Mouse (Mus musculus): ENCODE results near the gene Neu4. TPM values are rescaled to one million over a fixed set of nuclear protein-coding genes. Genes with fewer than 3 reads are reported as not detected.
"Not testable (repeated sequence)": the region's sequence is repeated elsewhere in the genome, so short reads cannot be mapped to it uniquely, and the experiment has no call there.

The Neu4 gene
- total RNA-seq, 1 experiment, result not detected

GRCm38 (mm10) chr1:94057401-94057800 lies 37.1 kb downstream of the Neu4 start:
- no peaks in the 10 kb centered on the region for H3K9me3 ChIP-seq (ENCODE audit: control insufficient read depth, insufficient read depth, low read depth, low read length)
- H3K4me3 ChIP-seq (ENCODE audit: insufficient read depth in 1 of 2, low read depth in 1 of 2, low read length in 2 of 2, poor library complexity in 1 of 2, severe bottlenecking in 1 of 2), result no peak overlapping the region
- no peak overlapping the region for H3K27ac ChIP-seq (ENCODE audit: insufficient read depth, low read depth, low read length, poor library complexity, severe bottlenecking)
- H3K9ac ChIP-seq (ENCODE audit: insufficient read depth, low read depth, low read length, poor library complexity, severe bottlenecking), result no peak overlapping the region
- H3K36me3 ChIP-seq (ENCODE audit: control insufficient read depth, insufficient read depth, low read length, poor library complexity, severe bottlenecking), result no peaks in the 10 kb centered on the region
- in situ Hi-C loops (cut with MboI; ENCODE audit: low sequenced_read_pairs in 2 of 2, unreplicated experiment in 2 of 2), result no loop called here
- H3K4me1 ChIP-seq (ENCODE audit: control insufficient read depth in 2 of 2, insufficient read depth in 2 of 2, low read length in 2 of 2, poor library complexity in 1 of 2), result no peaks in the 10 kb centered on the region
- no peak for TF ChIP-seq ZC3H11A (IDR thresholded peaks at IDR 0.05; ENCODE audit: borderline replicate concordance, low read depth, low read length)
- TF ChIP-seq HCFC1 (IDR thresholded peaks at IDR 0.05; ENCODE audit: borderline replicate concordance, insufficient read depth, low read length), result no peak
- TF ChIP-seq MAFK (IDR thresholded peaks at IDR 0.05; ENCODE audit: insufficient read depth, low read depth, low read length), result no peak
- no peak for TF ChIP-seq CHD2 (IDR thresholded peaks at IDR 0.05; ENCODE audit: low read depth, low read length)
- no peak for TF ChIP-seq ZNF384 (IDR thresholded peaks at IDR 0.05; ENCODE audit: low read depth, low read length)
- no peak for DNase-seq (ENCODE audit: low read depth, low spot score)

GRCm38 (mm10) chr1:94058281-94058680 lies 38.0 kb downstream of the Neu4 start:
- H3K4me1 ChIP-seq (ENCODE audit: control insufficient read depth in 2 of 2, insufficient read depth in 2 of 2, low read length in 2 of 2, poor library complexity in 1 of 2); in situ Hi-C loops (cut with MboI; ENCODE audit: low sequenced_read_pairs in 2 of 2, unreplicated experiment in 2 of 2); H3K4me3 ChIP-seq (ENCODE audit: insufficient read depth in 1 of 2, low read depth in 1 of 2, low read length in 2 of 2, poor library complexity in 1 of 2, severe bottlenecking in 1 of 2); H3K27ac ChIP-seq (ENCODE audit: insufficient read depth, low read depth, low read length, poor library complexity, severe bottlenecking); H3K9me3 ChIP-seq (ENCODE audit: control insufficient read depth, insufficient read depth, low read depth, low read length); H3K36me3 ChIP-seq (ENCODE audit: control insufficient read depth, insufficient read depth, low read length, poor library complexity, severe bottlenecking); DNase-seq (ENCODE audit: low read depth, low spot score); H3K9ac ChIP-seq (ENCODE audit: insufficient read depth, low read depth, low read length, poor library complexity, severe bottlenecking): not testable (repeated sequence)

GRCm38 (mm10) chr1:94074756-94075155 lies 54.5 kb downstream of the Neu4 start:
- DNase-seq (ENCODE audit: low read depth, low spot score), result no peak
- H3K9me3 ChIP-seq (ENCODE audit: control insufficient read depth, insufficient read depth, low read depth, low read length), result no peaks in the 10 kb centered on the region
- in situ Hi-C loops (cut with MboI; ENCODE audit: low sequenced_read_pairs in 2 of 2, unreplicated experiment in 2 of 2), result no loop called here
- TF ChIP-seq ZC3H11A (IDR thresholded peaks at IDR 0.05; ENCODE audit: borderline replicate concordance, low read depth, low read length), result no peak
- no peak for TF ChIP-seq HCFC1 (IDR thresholded peaks at IDR 0.05; ENCODE audit: borderline replicate concordance, insufficient read depth, low read length)
- no peak for TF ChIP-seq MAFK (IDR thresholded peaks at IDR 0.05; ENCODE audit: insufficient read depth, low read depth, low read length)
- TF ChIP-seq CHD2 (IDR thresholded peaks at IDR 0.05; ENCODE audit: low read depth, low read length), result no peak
- no peak for TF ChIP-seq ZNF384 (IDR thresholded peaks at IDR 0.05; ENCODE audit: low read depth, low read length)
- H3K4me3 ChIP-seq (ENCODE audit: insufficient read depth in 1 of 2, low read depth in 1 of 2, low read length in 2 of 2, poor library complexity in 1 of 2, severe bottlenecking in 1 of 2), result no peak overlapping the region
- no peak overlapping the region for H3K9ac ChIP-seq (ENCODE audit: insufficient read depth, low read depth, low read length, poor library complexity, severe bottlenecking)
- H3K27ac ChIP-seq (ENCODE audit: insufficient read depth, low read depth, low read length, poor library complexity, severe bottlenecking), result no peak overlapping the region
- no peaks in the 10 kb centered on the region for H3K36me3 ChIP-seq (ENCODE audit: control insufficient read depth, insufficient read depth, low read length, poor library complexity, severe bottlenecking)
- H3K4me1 ChIP-seq (ENCODE audit: control insufficient read depth in 2 of 2, insufficient read depth in 2 of 2, low read length in 2 of 2, poor library complexity in 1 of 2), result no peaks in the 10 kb centered on the region

- Histone ChIP-seq H3K9ac (ENCODE audit: insufficient read depth, low read depth, low read length, poor library complexity, severe bottlenecking) (no peak overlapping the region), H3K27ac (ENCODE audit: insufficient read depth, low read depth, low read length, poor library complexity, severe bottlenecking) (no peak overlapping the region), H3K9me3 (ENCODE audit: control insufficient read depth, insufficient read depth, low read depth, low read length) (no peaks in the 10 kb centered on the region), H3K4me1 (ENCODE audit: control insufficient read depth in 2 of 2, insufficient read depth in 2 of 2, low read length in 2 of 2, poor library complexity in 1 of 2) (peaks cover 1 to 4% of the 10 kb centered on the region in 2 experiments; a peak in 2 of 4 replicates), H3K4me3 (ENCODE audit: insufficient read depth in 1 of 2, low read depth in 1 of 2, low read length in 2 of 2, poor library complexity in 1 of 2, severe bottlenecking in 1 of 2) (no peak overlapping the region), H3K36me3 (ENCODE audit: control insufficient read depth, insufficient read depth, low read length, poor library complexity, severe bottlenecking) (no peaks in the 10 kb centered on the region)
- in situ Hi-C loops (cut with MboI; ENCODE audit: low sequenced_read_pairs in 2 of 2, unreplicated experiment in 2 of 2), result no loop called here
- no peak for DNase-seq (ENCODE audit: low read depth, low spot score)
- no peak for TF ChIP-seq ZC3H11A (IDR thresholded peaks at IDR 0.05; ENCODE audit: borderline replicate concordance, low read depth, low read length)
These were observed 56.5 kb downstream of the Neu4 start for GRCm38 (mm10) chr1:94076702-94077101.

Other genes starting within 250 kb of the Neu4 start
- 304 and 331 TPM in 2 replicates for gene Dtymk, start 218.5 kb upstream of the Neu4 start, total RNA-seq (2012; rRNA removed)
- 23.2 and 26.5 TPM in 2 replicates for gene Ing5, start 216.5 kb upstream of the Neu4 start, total RNA-seq (2012; rRNA removed)
- gene D2hgdh, start 195.5 kb upstream of the Neu4 start, total RNA-seq (2012; rRNA removed), result 10.9 and 11.0 TPM in 2 replicates
- gene Gal3st2, start 159.1 kb upstream of the Neu4 start, total RNA-seq (2012; rRNA removed), result not detected in 2 replicates
- 0.16 TPM in 1 of 2 replicates, not detected in the other for gene Gal3st2b, start 102.1 kb upstream of the Neu4 start, total RNA-seq (2012; rRNA removed)
- gene Gal3st2c, start 29.9 kb upstream of the Neu4 start, total RNA-seq (2012; rRNA removed), result 0.04 and 0.11 TPM in 2 replicates
- 0.21 and 0.45 TPM in 2 replicates for gene Pdcd1, start 32.1 kb downstream of the Neu4 start, total RNA-seq (2012; rRNA removed)

Data from ES-E14 (cell line).